Mouse (Mus musculus): ENCODE measurements around the gene Psma6.
"Not testable (repeated sequence)": the region's sequence is repeated elsewhere in the genome, so short reads cannot be mapped to it uniquely, and the experiment has no call there.

Gene Psma6

GRCm38 (mm10) chr12:55384023-55384749, at the start of gene Psma6:
TSS of gene Psma6 (plus strand) at chr12:55384222.
- no peak for DNase-seq

- not testable (repeated sequence) for DNase-seq
Measured at GRCm38 (mm10) chr12:55338490-55338889, 45.5 kb upstream of the Psma6 start.

GRCm38 (mm10) chr12:55343045-55343444, 41.0 kb upstream of the Psma6 start:
- not testable (repeated sequence) for DNase-seq

- DNase-seq: no peak
Measured at GRCm38 (mm10) chr12:55343998-55344397, 40.0 kb upstream of the Psma6 start.

DNA sequence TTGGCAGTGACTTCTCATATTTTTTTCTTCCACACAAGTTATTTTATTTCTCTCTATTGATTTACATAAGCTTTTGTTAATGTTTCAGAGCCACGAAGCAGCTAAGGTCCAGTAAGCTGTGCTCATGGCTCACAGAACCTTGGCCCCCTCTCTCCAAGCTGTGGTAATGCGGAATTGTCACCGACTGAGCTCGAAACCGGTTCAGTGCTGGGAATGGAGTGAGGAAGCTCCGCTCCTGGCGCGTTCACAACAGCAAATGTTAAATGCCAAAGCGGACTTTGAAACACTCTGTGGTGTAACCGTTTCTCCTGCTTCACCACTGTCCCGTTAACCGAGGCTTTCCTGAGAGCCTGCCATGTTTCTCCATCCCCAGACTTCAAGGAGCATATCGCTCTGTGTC, 39.4 kb upstream of the Psma6 start:
- no peak for DNase-seq

DNA sequence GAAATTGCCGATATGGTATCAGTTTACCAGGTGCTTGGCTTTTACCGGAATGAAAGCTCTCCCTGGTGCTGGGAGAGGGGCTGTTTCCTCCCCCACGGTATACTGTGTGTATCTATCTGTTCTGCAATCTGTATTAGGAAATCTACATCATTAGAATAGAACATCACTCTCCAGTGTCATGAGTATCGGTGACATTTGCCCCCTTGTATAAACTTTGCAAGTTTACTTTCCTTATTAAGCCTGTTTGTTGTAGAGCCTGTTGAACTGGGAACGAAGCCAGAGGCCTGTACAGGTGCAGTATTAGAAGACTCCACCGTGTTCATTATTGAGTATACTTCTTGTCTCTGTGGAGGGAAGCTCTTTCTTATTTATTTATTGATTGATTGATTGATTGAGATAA, 30.6 kb upstream of the Psma6 start:
- DNase-seq: no peak

DNA sequence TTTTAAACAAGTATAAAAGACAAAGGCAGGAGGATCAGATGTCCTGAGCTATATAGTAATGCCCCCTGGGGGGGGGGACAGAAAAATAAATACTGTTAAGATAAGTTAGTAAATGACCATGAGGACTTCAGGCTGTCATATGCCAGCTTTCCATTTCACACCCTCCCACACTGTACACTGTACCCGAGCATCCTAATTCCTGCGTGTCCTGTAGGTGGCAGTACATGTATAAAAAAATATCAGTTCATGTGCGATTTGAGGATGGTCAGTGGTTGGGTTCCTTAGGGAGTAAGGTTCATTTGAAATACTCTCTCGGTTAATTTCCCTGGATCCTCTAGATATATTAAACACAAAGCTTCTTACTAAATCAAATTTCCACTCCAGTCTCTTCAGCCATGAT, 29.1 kb upstream of the Psma6 start:
- peak; percentile 45 to 52 for DNase-seq

GRCm38 (mm10) chr12:55357303-55357702, 26.7 kb upstream of the Psma6 start:
- no peak for DNase-seq

- DNase-seq: no peak
Measured at GRCm38 (mm10) chr12:55360929-55361328, 23.1 kb upstream of the Psma6 start.

DNA sequence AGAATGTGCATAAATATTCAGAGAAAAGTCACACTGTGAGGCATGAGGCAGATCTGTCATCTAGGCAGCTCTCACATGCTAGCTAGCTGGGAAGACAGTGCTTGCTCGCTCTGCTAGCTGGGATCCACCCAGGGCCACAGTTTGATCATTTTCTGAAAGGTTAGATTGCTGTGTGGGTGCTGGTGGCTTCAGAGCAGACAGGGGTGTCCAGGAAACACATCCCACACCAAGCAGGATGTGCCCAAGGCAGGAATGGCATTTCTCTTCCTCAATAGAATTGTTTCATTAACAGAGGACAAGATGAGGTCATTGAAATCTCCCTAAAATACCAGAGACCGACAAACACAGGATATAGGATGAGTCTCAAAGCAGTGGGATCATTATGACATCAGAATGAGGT, 18.9 kb upstream of the Psma6 start:
- no peak for DNase-seq

GRCm38 (mm10) chr12:55372424-55373055, 11.5 kb upstream of the Psma6 start:
- peak; percentile 36 to 51 for DNase-seq

DNA sequence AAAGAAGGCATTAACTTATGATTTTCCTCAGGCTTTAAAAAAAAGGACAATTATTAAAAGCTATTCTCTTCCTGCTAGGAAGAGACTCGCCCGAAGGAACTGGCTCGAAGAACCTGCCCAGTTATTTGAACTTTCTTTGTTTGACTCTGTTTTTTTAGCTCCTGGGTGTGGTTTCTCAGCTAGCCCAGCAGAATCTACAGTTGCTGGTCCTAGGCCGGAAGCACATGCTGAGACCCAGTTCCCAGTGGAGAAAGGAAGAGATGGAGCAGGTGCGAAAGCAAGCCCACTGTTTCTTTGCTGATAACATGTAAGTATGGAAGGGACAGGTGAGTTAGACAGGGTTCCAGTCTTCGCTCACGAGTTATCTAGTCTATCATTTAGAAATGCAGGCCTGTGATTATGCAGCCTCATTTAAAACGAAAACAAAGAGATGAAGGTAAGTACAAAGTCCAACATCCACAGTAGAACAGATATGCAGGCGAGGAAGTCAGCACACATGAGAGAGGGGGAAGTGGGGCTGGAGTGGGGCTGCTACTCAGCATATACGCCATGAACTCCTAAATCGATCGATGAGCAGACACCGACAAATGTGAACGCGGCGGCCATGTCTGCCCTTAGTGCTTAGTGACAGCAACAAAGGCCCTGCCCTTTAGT, 6.9 kb upstream of the Psma6 start:
- no peak for DNase-seq

DNA sequence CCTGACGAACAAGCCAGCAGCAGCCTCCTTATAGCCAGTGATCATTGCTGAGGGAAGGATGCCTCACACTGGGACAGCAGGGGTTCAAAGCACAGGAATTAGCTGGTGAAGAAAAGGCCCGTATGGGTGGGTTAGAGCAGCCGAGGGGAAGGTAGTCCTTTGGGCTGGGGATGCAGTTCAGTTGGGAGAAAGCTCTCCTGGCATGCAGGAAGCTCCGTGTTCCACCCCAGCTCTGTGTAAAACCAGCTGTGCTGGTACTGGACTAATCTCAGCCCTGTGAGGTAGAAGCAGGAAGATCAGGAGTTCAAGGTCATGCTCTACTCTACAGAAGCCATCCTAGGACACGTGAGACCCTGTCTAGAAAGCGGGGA, 6.4 kb upstream of the Psma6 start:
- no peak for DNase-seq

DNA sequence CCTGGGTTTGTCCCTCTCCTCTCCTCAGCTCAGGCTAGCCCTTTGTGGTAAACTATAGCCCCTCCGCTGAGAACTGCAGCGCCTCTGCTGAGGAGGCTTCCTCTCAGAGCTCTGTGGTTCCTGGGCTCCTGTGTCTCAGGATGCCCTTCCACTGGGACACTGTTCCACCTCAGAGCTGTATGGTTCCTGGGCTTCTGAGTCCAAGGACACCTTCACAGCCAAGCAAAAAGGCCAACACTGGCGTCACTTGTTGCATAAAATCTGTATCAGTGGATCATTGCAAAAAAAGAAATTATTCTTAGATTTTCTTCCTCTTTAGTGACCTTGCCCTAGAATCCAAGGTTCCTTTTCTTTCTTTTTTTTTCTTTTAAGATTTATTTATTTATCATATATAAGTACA, 804 bp downstream of the Psma6 start:
- no peak for DNase-seq

DNA sequence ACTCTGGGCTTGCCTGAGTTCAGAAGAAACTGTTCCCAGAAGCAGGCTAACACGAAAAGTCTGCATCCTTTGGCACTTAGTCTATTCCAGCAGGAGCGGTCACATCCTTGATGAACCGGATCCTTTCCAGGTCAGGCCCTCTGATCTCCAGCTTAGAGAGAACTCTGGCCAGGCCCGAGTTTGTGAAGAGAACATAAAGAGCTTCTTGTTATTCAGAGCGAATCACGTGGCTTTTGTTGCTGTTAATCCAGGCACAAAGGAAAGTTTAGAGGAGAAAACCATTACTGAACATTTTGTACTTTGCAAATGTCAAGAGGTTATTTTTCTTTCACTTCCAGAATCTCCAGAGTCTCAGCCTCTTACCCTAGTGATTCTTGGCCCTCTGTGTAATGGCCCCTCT, 1.9 kb downstream of the Psma6 start:
- DNase-seq: no peak

- DNase-seq: no peak
Measured at GRCm38 (mm10) chr12:55386456-55386855, 2.4 kb downstream of the Psma6 start.

DNA sequence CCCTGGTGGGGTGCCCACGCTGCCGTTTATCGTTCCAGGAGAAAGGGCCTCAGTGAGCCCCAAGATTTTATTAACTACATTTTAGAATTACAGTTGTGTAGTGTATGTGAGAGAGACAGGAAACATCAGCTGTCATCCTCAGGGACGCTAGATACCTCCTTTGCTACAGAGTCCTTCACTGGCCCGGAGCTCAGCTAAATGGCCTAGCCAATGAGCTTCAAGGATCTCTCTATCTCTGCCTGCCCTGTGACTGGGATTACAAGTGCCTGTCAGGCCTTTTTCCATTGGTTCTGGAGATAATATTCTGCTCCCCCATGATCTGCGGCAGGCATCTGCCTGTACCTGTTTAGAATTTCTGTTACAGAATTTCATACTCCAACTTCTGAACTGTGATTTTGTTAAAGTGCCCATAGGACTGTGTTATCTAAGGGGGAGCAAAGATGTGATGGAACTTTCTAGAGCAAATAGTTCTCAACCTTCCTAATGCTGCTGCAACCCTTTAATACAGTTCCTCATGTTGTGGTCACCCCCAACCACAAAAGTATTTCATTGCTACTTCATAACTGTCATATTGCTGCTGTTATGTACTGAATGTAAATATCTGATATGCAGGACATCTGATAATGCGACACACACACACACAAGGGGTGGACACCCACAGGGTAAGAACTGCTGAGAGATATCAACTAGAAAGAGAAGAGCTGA, 3.2 kb downstream of the Psma6 start:
- no peak for DNase-seq

DNA sequence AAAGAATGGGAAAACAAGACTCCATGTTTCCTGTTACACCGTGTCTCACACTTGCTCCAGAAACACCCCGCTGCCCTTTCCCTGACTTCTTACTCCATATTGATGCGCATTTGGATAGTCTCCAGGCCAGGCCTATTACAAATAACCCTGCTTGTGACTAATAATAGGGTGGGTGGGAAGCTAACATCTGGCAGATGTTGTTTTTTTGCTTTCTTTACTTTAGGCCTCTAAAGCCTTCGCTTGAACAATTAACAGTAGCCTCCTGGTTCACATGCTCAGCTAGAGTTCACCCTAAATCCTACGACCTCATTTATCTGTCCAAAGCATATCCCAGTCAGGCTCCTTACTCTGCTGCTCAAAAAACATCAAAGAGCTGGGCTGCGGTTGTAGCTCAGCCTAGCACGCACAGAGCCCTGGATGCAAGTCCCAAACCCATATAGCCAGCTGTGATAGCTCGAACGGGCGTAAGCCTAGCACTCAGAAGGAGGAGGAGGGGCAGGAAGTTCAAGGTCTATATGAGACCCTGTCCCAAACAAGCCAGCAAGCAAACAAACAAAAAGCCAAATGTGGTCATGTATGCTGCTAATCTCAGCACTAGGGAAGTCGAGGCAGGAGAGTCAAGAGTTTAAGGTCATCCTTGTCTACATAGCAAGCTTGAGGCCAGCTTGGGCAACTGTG, 3.9 kb downstream of the Psma6 start:
- no peak for DNase-seq

DNA sequence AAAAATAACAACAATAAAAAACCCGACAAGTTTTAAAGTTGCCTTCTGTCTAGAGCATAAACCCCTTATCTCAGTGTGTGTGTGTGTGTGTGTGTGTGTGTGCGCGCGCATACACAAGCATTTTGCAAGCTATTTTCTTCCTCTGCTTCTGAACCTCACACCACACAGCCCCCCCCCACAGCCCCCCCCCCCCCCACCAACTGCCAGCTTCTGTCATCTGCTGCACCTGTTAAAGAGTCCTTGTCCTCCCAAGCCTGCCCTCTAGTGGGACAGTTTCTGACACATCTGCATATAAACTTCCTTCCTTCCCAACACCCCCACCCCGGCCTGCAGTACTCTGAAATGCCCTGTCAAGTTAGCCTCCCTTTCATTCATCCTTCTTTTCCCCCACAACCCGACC, 4.5 kb downstream of the Psma6 start:
- peak; percentile 79 to 80 for DNase-seq

- peak; percentile 68 to 72 for DNase-seq
Measured at GRCm38 (mm10) chr12:55389132-55390081, 5.4 kb downstream of the Psma6 start.

GRCm38 (mm10) chr12:55392120-55392519, 8.1 kb downstream of the Psma6 start:
- no peak for DNase-seq
